Mouse (Mus musculus): ENCODE results near the gene Notch4.

Notch4 gene

DNA sequence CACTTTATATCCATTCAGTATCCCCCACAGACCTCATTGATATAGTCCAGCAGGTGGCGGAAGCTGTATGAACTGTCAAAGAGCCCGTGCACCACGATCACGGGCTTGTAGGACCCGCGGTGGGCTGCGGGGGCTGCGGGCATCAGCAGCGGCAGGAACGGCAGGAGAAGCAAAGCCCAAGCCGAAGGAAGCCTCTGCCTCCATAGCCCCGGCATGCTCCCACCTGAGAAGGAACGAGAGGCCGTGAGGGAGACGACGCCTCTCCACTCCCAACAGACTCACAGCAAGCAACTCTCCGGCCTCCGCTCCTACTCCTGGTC, 62.7 kb downstream of the Notch4 start:
- peak; percentile 64 for DNase-seq (ENCODE audit: low read depth, low spot score)

- peak; percentile 87 for DNase-seq (ENCODE audit: low read depth, low spot score)
These were observed 63.2 kb downstream of the Notch4 start for GRCm38 (mm10) chr17:34627093-34627942.

GRCm38 (mm10) chr17:34627943-34628643, 64.0 kb downstream of the Notch4 start, which contains the start of gene Ppt2:
Gene Ppt2, minus strand, starts transcription at chr17:34628510.
- peak; percentile 52 for DNase-seq (ENCODE audit: low read depth, low spot score)

DNA sequence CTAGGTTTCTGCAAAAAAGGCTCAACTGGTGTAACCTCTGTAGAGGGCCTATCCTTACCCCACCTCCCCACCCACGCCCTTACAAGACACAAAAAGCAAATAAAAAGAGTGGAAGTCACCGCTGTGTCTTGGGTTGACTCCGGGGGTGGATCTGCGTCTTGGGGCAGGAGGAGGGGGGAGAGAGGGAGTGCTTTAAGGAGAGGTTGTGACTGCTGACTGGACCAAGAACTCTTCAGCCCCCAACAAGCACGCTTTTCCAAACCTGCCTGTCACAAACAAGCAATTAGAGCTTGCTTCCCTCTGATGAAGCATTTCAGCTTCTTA, 64.5 kb downstream of the Notch4 start:
- peak; percentile 47 for DNase-seq (ENCODE audit: low read depth, low spot score)

- DNase-seq (ENCODE audit: low read depth, low spot score), result peak; percentile 51
These were observed 65.2 kb downstream of the Notch4 start, which contains the start of gene Prrt1 for GRCm38 (mm10) chr17:34629221-34629751. Gene Prrt1, plus strand, starts transcription at chr17:34629533.

- DNase-seq (ENCODE audit: low read depth, low spot score), result peak; percentile 69
These were observed 65.9 kb downstream of the Notch4 start for GRCm38 (mm10) chr17:34629796-34630603.

DNA sequence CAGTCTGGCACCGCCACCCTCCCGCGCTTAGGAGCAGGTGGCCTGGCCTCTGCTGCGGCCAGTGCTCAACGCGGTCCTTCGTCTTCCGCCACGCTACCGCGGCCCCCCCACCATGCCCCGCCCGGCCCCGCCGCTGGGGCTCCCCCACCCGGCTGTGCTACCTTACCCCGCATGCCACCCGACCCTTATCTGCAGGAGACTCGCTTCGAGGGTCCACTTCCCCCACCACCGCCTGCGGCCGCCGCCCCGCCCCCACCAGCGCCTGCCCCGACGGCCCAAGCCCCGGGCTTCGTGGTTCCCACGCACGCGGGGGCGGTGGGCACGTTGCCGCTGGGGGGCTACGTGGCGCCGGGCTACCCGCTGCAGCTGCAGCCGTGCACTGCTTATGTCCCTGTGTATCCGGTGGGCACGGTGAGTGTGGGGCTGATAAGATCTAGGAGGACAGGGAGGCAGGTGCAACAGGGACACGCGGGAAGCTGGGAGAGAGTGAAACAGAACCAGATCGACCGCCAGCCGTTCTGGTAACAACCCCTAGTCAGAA, 66.8 kb downstream of the Notch4 start:
- peak; percentile 43 for DNase-seq (ENCODE audit: low read depth, low spot score)

- DNase-seq (ENCODE audit: low read depth, low spot score), result no peak
These were observed 67.6 kb downstream of the Notch4 start for GRCm38 (mm10) chr17:34631647-34632046.

GRCm38 (mm10) chr17:34632261-34632691, 68.2 kb downstream of the Notch4 start:
- DNase-seq (ENCODE audit: low read depth, low spot score), result peak; percentile 79

DNA sequence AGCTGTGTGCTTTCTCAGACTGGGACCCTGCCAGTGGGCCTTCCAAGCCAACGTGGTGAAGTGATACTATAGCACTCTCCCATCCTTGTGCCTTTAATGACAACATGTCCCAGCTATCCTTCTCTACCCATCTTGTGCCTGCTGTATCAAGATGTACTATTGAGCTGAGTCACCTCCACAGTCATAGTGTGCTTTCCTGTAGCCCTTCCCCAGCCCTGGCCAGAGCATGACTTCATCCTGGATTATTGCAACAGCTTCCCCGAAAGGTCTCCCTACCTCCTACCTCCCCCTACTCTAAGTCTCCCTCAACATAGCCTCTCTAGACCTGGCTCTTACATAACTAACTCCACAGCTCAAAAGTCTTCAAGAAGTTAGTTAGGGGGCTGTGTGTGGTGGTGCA, 71.6 kb downstream of the Notch4 start:
- DNase-seq (ENCODE audit: low read depth, low spot score), result no peak

DNA sequence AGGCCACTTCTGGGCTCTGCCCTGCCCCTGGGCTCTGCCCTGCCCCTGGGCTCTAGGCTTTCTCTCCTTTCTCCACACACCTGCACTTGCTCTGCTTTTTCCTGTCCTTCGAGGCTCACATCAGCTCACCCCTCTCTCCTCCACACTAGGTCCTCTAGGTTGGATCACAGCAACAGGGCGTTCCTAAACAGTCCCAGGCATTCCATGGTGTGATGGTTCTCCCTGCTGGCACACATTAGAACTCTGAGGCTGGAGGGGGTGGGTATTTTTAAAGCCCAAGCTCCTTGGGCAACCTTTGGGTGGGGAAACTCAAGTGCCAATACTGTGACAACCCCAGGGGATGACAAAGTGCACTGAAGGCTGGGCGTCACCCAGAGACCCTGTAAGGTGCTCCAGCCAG, 73.4 kb downstream of the Notch4 start:
- no peak for DNase-seq (ENCODE audit: low read depth, low spot score)

All from CD4-positive, CD25-positive, alpha-beta regulatory T cell, adult 2 months (primary cell).